Mouse (Mus musculus): ENCODE results near the gene Ccdc60. TPM values are rescaled to one million over a fixed set of nuclear protein-coding genes. Genes with fewer than 3 reads are reported as not detected.

Ccdc60 gene
- polyA plus RNA-seq, 1 experiment: not detected

DNA sequence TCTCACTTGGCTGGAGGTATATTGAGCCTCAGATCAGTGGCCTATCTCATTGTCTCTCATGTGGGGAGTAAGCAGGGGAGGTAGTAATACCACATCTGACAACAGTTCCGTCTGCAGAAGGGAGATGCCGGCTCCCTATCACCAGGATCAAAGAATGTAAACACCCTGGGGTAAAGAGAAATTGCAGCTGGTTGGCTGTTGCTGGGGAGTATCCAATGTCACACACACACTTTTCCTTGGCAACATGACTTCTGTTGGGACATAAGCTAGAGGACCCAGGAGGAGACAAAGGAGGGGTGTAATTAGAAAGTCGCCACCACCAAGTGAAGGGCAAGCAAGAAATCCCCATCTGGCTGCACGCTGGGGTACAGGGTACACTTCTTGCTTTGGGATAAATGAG lies 172.7 kb downstream of the Ccdc60 start:
- H3K27me3 ChIP-seq (ENCODE audit: control insufficient read depth): no peaks in the 10 kb centered on the region
- TF ChIP-seq GATA1 (IDR thresholded peaks at IDR 0.05; ENCODE audit: low read length) (no peak), TAL1 (IDR thresholded peaks at IDR 0.05; ENCODE audit: low read length) (no peak)
- no peak overlapping the region for H3K4me3 ChIP-seq (replicated peaks)
- H3K36me3 ChIP-seq (ENCODE audit: control insufficient read depth): no peaks in the 10 kb centered on the region
- no peaks in the 10 kb centered on the region for H3K4me1 ChIP-seq (ENCODE audit: control insufficient read depth)
- no peaks in the 10 kb centered on the region for H3K9me3 ChIP-seq (ENCODE audit: control insufficient read depth, low read length)

- TF ChIP-seq TAL1 (IDR thresholded peaks at IDR 0.05; ENCODE audit: low read length) (no peak; the same call in 2 of the 3 replicates), GATA1 (IDR thresholded peaks at IDR 0.05; ENCODE audit: low read length) (no peak)
- Histone ChIP-seq H3K36me3 (ENCODE audit: control insufficient read depth) (no peaks in the 10 kb centered on the region), H3K4me3 (replicated peaks) (no peak overlapping the region), H3K4me1 (ENCODE audit: control insufficient read depth) (no peaks in the 10 kb centered on the region), H3K27me3 (ENCODE audit: control insufficient read depth) (no peaks in the 10 kb centered on the region), H3K9me3 (ENCODE audit: control insufficient read depth, low read length) (no peaks in the 10 kb centered on the region)
These were observed 173.5 kb downstream of the Ccdc60 start for GRCm38 (mm10) chr5:116115071-116115834.

DNA sequence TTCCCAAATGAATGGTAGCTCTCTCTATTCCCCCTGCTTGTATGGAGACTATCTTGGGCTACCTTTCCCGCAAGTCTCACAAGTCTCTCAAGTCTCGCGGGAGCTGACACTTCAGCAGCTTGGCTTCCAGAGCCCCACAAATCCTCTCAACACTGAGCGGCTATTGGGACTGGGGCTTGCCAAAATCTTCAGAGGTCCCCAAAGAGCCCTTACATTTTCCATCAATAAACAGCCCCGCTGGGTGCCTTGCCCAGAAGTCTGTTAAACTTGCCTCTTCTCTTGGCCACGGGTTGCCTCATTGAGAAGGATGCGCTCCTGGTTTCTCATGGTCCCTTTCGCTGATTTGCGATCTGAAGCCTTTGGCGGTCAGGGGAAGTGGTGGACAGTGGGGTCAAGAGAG lies 180.1 kb downstream of the Ccdc60 start:
- Histone ChIP-seq H3K4me1 (ENCODE audit: control insufficient read depth) (no peaks in the 10 kb centered on the region), H3K27me3 (ENCODE audit: control insufficient read depth) (no peaks in the 10 kb centered on the region), H3K9me3 (ENCODE audit: control insufficient read depth, low read length) (no peaks in the 10 kb centered on the region), H3K4me3 (replicated peaks) (no peak overlapping the region), H3K36me3 (ENCODE audit: control insufficient read depth) (no peaks in the 10 kb centered on the region)
- TF ChIP-seq TAL1 (IDR thresholded peaks at IDR 0.05; ENCODE audit: low read length) (no peak), GATA1 (IDR thresholded peaks at IDR 0.05; ENCODE audit: low read length) (no peak)

GRCm38 (mm10) chr5:116084231-116084630 lies 204.6 kb downstream of the Ccdc60 start:
- TF ChIP-seq GATA1 (IDR thresholded peaks at IDR 0.05; ENCODE audit: low read length) (no peak), TAL1 (IDR thresholded peaks at IDR 0.05; ENCODE audit: low read length) (no peak)
- Histone ChIP-seq H3K36me3 (ENCODE audit: control insufficient read depth) (no peaks in the 10 kb centered on the region), H3K9me3 (ENCODE audit: control insufficient read depth, low read length) (no peaks in the 10 kb centered on the region), H3K27me3 (ENCODE audit: control insufficient read depth) (peaks cover 19% of the 10 kb centered on the region), H3K4me1 (ENCODE audit: control insufficient read depth) (no peaks in the 10 kb centered on the region), H3K4me3 (replicated peaks) (no peak overlapping the region)

GRCm38 (mm10) chr5:116083081-116083480 lies 205.7 kb downstream of the Ccdc60 start, which contains the start of gene Tmem233:
TSS of gene Tmem233 (minus strand) at chr5:116083244.
- H3K4me3 ChIP-seq (replicated peaks): no peak within 1 kb of the TSS
- peaks cover 19% of the 10 kb centered on the region for H3K27me3 ChIP-seq (ENCODE audit: control insufficient read depth)
- TF ChIP-seq TAL1 (IDR thresholded peaks at IDR 0.05; ENCODE audit: low read length) (no peak), GATA1 (IDR thresholded peaks at IDR 0.05; ENCODE audit: low read length) (no peak)
- no peaks in the 10 kb centered on the region for H3K9me3 ChIP-seq (ENCODE audit: control insufficient read depth, low read length)
- no peaks in the 10 kb centered on the region for H3K36me3 ChIP-seq (ENCODE audit: control insufficient read depth)
- no peaks in the 10 kb centered on the region for H3K4me1 ChIP-seq (ENCODE audit: control insufficient read depth)

GRCm38 (mm10) chr5:116082241-116082900 lies 206.4 kb downstream of the Ccdc60 start:
- TF ChIP-seq GATA1 (IDR thresholded peaks at IDR 0.05; ENCODE audit: low read length) (no peak), TAL1 (IDR thresholded peaks at IDR 0.05; ENCODE audit: low read length) (no peak)
- Histone ChIP-seq H3K4me3 (replicated peaks) (no peak overlapping the region), H3K27me3 (ENCODE audit: control insufficient read depth) (peaks cover 19% of the 10 kb centered on the region)

DNA sequence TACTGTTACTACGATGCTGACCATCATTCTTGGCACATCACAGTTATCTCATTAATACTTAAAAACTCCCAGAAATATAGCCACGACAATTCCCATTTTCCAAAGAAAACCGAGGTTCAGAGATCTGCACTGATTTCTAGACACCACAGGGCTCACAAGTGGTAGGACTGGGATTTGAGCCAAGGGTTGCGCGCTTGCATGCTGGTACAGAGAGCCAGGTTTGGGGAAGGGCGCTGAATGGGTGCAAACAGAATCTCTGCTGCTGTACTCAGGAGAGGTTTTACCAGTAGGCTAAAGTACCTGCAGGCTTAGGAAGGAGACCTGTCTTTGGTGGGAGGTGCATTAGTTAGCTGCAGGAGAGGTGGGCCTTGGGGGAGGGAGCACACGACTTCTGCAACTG lies 207.2 kb downstream of the Ccdc60 start:
- H3K36me3 ChIP-seq (ENCODE audit: control insufficient read depth): no peaks in the 10 kb centered on the region
- TF ChIP-seq TAL1 (IDR thresholded peaks at IDR 0.05; ENCODE audit: low read length) (no peak), GATA1 (IDR thresholded peaks at IDR 0.05; ENCODE audit: low read length) (no peak)
- H3K27me3 ChIP-seq (ENCODE audit: control insufficient read depth): peaks cover 19% of the 10 kb centered on the region
- H3K4me3 ChIP-seq (replicated peaks): no peak overlapping the region
- H3K9me3 ChIP-seq (ENCODE audit: control insufficient read depth, low read length): no peaks in the 10 kb centered on the region
- H3K4me1 ChIP-seq (ENCODE audit: control insufficient read depth): no peaks in the 10 kb centered on the region

More at GRCm38 (mm10) chr5:116082241-116082900, 206.4 kb downstream of the Ccdc60 start:
- no peaks in the 10 kb centered on the region for H3K4me1 ChIP-seq (ENCODE audit: control insufficient read depth)
- H3K36me3 ChIP-seq (ENCODE audit: control insufficient read depth): no peaks in the 10 kb centered on the region
- no peaks in the 10 kb centered on the region for H3K9me3 ChIP-seq (ENCODE audit: control insufficient read depth, low read length)

GRCm38 (mm10) chr5:116080736-116081135 lies 208.0 kb downstream of the Ccdc60 start:
- Histone ChIP-seq H3K27me3 (ENCODE audit: control insufficient read depth) (peaks cover 19% of the 10 kb centered on the region), H3K4me3 (replicated peaks) (no peak overlapping the region), H3K36me3 (ENCODE audit: control insufficient read depth) (no peaks in the 10 kb centered on the region), H3K4me1 (ENCODE audit: control insufficient read depth) (no peaks in the 10 kb centered on the region), H3K9me3 (ENCODE audit: control insufficient read depth, low read length) (no peaks in the 10 kb centered on the region)
- TF ChIP-seq TAL1 (IDR thresholded peaks at IDR 0.05; ENCODE audit: low read length) (no peak), GATA1 (IDR thresholded peaks at IDR 0.05; ENCODE audit: low read length) (no peak)

Other genes with a start within 250 kb of the Ccdc60 start
- not detected in 2 replicates for gene Tmem233, start 205.7 kb downstream of the Ccdc60 start, polyA plus RNA-seq (2012)
- not detected in 2 replicates for gene Hspb8, start 133.9 kb upstream of the Ccdc60 start, polyA plus RNA-seq (2012)

Data from erythroblast, embryonic 14.5 days (primary cell).